Mouse (Mus musculus): Measurements from ENCODE around the gene Pif1. TPM values are rescaled to one million over a fixed set of nuclear protein-coding genes. Genes with fewer than 3 reads are reported as not detected.

Gene Pif1
- total RNA-seq, 2 experiments from 2014 or later, result not detected

DNA sequence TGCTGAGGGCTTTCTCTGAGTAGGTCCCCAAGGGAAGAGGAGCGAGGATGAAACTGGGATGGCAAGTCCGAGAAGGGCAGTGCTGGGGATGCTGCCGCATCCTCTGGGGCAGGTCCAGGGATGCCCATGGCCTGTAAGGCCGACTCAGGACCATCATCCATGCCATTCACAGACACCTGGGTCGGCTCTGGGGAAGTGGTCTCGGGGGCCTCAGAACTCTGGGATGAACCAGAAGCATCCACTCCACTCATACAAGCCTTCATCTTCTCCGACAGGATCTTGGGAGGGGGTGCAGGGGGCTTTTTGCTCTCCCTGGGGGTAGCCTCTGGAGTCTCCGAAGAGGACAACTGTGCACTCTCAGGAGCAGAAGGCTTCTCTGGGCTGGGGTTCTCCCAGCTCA, 30.6 kb upstream of the Pif1 start:
- no peak for DNase-seq (ENCODE audit: low spot score)
- intact Hi-C loops (cut with DNase I), result loop anchor here (2.0 kb wide), 1 partner anchor 20 kb away; no protein-coding TSS in a partner anchor

DNA sequence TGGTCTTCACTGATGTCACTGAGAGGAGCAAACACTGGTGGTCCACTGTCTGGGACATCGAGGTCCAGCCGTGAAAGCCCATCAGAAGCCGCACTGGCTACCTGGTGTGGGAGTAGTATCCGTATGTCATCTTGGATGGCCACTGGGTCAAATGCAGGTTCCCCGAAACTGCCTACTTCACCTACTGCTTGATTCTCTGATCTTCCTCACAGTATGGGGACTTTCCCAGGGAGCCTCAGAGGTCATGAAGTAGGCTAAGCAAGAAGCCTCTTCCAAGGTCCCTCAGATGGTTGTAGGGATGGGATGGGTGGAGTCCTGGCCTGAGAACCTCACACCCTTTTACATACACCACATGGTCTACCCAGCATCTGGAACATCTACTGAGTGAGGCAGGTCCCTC, 30.0 kb upstream of the Pif1 start:
- intact Hi-C loops (cut with DNase I), result loop anchor here (2.0 kb wide), 1 partner anchor 20 kb away; no protein-coding TSS in a partner anchor
- no peak for DNase-seq (ENCODE audit: low spot score)

DNA sequence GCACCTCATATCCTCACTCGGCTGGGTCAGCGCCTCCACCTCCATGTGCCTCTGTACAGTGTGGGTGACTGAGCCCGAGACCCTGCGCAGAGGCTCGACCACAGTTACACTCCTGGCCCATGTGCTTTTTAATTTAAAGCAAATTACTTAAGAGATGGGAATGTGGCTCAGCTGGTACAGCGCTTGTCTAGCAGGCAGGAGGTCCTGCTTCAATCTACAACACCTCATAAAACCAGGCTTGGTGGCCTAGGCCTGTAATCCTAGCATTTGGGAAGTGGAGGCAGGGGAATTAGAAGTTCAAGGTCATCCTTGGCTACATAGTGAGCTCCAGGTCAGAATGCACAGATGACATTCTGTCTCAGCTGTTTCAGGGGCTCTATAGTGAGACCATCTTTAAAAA, 28.2 kb upstream of the Pif1 start:
- DNase-seq (ENCODE audit: low spot score), result no peak
- intact Hi-C loops (cut with DNase I), result no loop called here

DNA sequence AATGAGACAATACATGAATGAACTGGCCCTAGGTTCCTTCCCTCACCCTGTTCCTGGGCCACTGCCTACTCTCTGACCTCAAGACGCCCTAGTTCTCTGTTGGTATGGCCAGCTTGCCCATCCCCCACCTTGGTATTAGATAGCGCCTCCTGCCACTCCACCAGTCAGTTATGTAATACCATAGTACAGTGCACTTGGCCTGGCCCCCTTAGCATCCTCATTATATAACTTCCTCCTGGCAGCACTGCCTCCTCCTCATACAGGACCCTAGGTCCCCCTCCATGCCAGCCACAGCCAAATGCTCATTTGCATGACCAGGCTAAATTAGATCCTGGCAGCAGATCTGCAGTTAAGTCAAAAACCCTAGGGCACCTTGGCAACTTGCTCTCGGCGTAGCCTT, 25.9 kb upstream of the Pif1 start:
- intact Hi-C loops (cut with DNase I), result no loop called here

DNA sequence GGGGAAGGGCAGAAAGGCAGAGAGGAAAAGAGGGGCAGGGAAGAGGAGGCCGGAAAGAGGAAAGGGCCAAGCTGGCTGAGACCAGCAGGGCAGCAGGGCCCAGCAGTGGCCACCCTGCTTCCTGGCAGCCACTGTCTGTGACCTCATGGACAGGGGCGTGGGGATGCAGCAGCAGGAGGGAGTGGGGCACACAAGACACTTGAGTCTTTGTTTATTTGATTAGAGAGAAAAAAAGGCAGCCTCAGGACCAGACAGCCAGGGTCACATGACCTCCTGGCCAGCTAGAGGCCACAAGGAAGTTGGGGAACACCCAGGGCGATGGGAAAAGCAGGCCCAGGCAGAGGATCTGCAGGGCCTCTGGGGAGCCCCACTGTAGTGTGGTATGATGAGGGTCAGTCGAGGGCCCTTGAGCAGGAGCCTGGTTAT, 24.9 kb upstream of the Pif1 start:
- intact Hi-C loops (cut with DNase I), result no loop called here
- DNase-seq (ENCODE audit: low spot score), result peak; percentile 81

More for the DNA sequence above, 25.9 kb upstream of the Pif1 start:
- peak; percentile 41 for DNase-seq (ENCODE audit: low spot score)

DNA sequence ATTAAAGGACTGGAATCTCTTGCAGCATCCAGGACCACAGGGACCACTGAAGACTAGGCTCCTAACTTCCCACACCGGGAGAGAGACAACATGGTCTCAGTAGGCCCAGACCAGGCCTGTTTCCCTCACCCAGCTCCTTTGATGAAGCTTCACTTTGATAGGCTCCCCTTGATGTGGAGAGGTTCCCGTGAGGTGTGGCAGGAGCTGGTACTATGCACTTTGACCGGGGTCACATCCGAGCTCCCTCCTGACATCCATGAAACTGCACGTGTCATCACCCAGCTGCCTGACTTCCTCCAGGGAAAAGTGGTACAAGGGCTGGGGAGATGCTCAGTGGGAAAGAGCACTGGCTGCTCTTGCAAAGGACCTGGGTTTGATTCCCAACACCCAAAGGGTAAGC, 23.9 kb upstream of the Pif1 start:
- intact Hi-C loops (cut with DNase I), result no loop called here
- DNase-seq (ENCODE audit: low spot score), result no peak

DNA sequence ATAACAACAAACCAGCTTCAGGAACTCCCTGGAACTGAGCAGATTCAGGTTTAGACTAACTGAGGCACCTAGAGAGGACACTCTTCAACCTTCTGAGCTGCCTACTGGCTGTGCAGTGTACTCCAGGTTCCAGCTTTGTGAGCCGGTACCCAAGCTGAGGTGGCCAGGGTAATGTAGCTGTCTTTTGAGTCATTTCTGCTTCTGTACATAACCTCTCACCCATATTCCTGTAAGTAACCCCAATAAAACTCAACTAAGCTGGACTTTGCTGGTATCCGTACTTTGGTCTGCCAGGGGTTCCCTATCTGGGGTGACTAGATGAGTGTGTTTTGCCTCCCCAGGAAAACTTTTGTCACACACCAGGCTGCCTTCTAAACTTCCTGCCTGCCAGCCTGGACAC, 22.3 kb upstream of the Pif1 start:
- intact Hi-C loops (cut with DNase I), result no loop called here
- no peak for DNase-seq (ENCODE audit: low spot score)

DNA sequence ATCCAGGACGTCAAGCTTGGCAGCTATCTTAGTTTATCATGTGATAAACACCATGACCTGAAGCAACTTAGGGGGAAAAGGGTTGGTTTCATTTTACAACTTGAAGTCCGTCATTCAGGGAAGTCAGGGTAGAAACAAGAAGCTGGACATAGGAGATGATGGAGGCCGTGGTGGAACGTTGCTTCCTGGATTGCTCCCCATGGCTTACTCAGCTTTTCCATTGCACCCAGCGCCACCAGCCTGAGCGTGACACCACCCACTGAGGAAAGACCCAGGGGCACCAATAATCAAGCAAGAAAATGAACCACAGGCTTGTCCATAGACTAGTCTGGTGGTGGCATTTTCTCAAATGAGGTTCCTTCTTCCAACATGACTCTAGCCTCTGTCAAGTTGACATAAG, 18.2 kb upstream of the Pif1 start:
- no peak for DNase-seq (ENCODE audit: low spot score)
- intact Hi-C loops (cut with DNase I), result no loop called here

DNA sequence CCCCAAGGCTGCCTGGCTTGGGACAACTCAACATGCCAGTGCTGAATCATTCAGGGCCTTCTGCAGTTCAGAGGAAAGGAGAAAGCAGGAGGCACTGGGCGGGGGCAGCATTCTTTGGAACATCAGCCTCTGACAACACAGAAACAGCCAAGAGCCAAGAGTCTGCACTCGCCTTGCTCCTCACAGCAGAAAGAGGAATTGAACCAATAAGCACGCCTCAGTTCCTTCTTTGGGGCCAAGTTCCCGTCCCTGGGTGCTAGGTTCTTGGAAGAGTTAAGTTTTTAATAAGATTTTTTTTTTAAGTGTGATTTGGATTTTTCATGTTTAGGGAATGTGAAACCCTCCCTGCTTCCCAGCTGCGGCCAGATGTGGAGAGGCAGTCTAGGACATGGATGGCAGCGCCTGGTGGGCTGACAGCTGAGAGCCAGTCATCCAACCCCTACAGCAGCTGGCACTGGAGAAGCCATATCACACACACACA, 17.4 kb upstream of the Pif1 start:
- peak; percentile 73 for DNase-seq (ENCODE audit: low spot score)
- intact Hi-C loops (cut with DNase I), result no loop called here

DNA sequence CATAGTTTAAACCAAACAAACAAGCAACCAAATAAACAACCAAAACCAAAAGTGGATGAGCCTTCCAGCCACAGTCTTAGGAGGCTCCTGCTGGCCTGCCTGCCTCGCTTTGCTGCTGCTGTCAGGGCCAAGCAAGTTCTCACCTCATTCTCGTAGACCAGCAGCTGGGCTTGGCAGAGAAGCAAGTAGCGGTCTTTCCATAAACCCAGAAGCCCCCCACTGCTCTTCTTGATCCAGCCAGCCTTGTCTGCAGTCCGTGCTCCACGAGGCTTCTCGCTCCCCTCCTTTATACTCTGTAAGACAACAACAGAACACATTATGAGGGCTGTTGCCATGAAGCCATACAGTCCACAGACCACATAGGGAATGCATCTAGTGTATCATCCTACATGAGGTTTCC, 14.1 kb upstream of the Pif1 start:
- DNase-seq (ENCODE audit: low spot score), result no peak
- intact Hi-C loops (cut with DNase I), result no loop called here

DNA sequence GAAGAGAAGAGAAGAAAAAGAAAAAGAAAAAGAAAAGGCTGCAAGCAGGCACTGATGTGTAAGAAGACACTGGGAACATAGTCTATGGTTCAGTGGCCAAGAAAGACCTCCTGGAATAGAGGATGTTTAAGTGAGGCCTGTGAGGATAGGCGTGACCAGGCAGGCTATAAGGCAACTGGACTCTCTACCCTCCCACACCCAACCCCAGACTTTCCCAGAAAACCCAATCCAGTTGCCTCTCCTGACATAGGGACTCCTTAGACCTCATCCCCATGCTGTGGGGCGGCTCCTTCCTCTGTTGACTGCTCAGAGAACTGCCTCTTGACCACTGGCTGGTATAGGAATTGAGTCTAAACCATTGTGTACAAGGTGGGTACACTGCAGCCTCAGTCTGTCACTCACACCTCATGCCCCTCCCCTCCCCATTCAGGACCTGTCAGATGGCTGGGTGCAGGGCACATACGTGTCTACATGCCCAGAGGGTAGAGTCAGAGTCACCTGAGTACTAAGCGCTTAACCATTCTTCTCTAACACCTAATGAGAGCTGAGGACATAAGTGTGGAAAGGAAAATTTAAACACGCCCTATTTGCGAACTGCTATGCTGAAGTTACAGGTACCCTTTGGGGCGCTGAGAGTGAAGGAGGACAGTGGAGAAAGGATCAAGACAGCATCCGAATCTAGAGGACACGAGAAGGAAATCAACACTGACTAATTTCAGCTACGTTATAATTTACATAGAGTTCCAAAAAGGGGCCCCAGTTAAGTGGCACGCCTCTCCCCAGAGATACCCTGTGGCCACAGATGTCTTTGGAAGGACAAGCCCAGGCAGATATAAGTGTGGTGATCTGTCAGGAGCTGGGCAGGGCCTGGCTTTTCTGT, 12.2 kb upstream of the Pif1 start:
- intact Hi-C loops (cut with DNase I), result loop anchor here (5.0 kb wide), 1 partner anchor 112 kb away; the partner anchor contains the start of gene Spg21
- no peak for DNase-seq (ENCODE audit: low spot score)

DNA sequence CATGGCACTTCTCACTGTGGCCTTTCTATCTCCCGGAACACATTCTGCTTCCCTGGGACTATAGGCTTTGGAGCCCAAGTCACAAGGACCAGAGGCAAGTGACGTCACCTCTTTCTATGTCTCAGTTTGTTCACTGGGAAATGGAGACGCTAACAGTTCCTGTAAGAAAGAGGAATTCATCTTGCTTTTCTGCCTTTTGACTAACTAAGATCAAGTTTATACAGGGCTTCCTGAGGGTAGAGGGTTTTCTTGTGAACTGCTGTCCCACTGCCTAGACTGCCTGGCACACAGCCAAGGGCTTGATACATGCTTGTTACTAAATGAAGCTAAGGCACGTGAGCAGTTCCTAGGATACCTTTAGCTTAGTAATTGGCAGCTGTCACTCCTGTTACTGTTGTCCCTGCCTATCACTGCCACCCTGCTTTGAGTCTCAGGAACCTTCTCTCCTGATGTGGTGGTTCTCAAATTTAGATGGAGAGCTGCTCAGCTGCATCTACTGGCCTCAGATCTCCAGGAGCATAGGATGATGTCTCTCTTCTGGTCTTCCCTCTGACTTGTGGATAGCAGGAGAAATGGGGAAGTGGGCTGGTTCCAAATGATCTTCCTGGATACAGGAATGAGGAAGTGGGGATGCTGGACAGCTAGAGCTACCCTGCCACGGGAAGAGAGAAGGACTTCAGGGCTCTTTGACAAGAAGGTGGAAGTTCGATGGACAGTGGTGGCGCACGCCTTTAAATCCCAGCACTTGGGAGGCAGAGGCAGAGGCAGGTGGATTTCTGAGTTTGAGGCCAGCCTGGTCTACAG, 11.4 kb upstream of the Pif1 start:
- DNase-seq (ENCODE audit: low spot score), result no peak
- intact Hi-C loops (cut with DNase I), result loop anchor here (2.0 to 5.0 kb wide), 2 partner anchors 19 to 113 kb away; partner anchors contain the start of gene Spg21

DNA sequence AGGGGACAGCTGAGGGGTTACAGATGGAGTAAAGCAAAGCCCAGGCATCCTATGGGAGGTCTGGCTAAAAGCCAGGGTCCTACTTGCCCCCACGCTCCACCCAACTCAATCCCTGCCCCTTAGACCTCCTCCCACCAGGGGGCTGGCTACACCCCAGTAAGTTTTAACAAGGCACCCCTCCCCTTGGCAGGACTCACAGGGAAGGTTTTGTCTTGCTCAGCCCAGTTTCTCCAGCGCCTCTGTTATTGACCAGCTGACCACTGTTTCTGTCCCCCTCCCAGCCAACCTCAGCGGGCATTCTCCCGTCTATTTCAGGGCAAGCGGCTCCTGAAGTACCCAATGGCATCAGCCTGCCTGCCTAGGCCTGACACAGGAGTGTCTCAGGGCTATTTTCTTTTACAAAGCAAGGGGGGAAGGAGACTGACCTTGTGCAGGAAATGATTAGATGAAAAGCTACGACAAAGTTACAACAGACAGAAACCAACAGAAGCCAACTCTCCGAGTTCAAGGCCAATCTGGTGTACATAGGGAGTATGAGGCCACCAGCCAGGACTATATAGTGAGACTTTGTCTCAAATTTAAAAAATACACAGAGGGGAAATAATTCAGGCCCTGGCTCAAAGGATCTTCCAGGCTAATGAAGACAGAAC, 10.0 kb upstream of the Pif1 start:
- peak; percentile 56 for DNase-seq (ENCODE audit: low spot score)
- intact Hi-C loops (cut with DNase I), result loop anchor here (2.0 to 5.0 kb wide), 2 partner anchors 20 to 115 kb away; partner anchors contain the start of gene Spg21

DNA sequence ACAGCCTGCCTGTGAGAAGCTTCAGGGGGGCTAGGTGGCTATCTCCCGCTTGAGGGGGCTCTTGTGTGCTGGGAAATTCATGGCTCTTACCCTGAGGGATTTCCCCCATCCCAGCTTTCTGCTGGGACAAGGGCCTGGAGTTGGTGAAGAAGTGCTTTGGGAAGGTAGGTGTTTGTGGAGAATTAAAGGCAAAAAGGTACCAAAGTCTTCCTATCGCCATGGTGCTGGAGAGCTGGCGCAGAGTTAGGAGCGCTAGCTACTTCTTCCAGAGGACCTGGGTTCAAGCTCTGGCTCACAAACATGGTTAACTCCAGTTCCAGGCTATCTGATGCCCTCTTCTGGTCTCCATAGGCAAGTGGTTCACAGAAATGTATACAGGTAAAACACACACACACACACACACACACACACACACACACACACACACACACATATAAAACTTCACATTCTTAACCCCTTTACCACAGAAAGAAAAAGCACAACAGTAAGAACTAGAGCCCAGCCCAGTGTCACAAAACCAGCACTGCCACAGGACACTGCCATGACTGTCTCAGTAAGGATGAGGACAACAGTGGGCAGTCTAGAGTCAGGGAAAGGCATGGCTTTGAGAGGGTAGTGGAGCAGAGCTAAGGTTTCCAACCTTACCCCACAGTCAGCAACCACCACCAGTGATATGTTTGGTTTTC, 9.3 kb upstream of the Pif1 start:
- intact Hi-C loops (cut with DNase I), result loop anchor here (2.0 to 5.0 kb wide), 2 partner anchors 21 to 115 kb away; partner anchors contain the start of gene Spg21
- DNase-seq (ENCODE audit: low spot score), result no peak

DNA sequence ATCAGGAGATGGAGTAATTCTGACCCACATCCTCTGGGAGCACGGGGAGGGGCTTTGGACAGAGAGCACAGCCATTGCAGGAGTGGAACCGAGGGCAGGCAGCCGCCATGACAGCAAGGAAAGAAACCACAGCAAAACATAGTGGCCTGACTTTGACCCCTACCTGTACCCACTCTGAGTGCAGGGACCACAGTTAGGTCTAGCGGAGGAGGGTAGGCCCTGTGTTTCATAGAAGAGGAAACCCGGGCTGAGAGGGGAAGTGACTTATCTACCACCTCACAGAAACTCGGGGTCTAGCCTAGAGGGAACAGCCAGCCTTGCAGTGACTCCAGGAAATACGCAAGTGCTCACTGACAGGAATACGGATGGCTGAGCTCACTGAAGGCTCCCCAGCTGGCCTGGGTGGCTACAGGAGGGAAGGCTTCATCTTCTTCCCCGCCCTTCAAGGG, 8.1 kb upstream of the Pif1 start:
- DNase-seq (ENCODE audit: low spot score), result peak; percentile 50
- intact Hi-C loops (cut with DNase I), result loop anchor here (5.0 kb wide), 1 partner anchor 117 kb away; the partner anchor contains the start of gene Spg21

DNA sequence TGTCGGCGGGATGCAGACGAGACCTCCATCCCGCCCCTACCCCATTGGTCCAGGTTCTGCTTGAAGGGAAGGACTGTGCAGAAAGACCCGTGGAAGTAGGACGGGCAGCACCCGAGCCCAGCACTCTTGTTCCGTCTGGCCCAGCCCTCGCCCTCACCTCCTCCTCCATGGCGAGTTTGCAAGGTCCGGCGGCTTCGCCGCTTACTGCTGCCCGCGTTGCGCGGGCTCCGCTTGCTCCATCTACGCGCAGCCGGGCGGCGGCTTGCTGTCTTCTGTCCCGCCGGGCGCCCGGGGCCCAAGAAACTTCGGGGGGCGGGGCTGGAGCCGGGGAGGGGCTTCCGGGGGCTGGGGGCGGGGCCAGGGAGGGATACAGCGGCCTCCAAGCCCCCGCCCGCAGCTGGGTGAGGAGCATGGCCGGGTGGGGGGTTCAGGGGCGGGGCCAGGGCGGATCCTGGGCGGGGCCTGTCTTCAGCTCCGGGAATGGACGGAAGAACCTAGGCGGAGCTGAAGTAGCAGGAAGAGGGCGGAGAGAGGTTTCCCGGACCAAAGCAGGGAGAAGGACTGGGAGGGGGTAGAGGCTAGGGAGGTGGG, 7.1 kb upstream of the Pif1 start, which contains the start of gene Plekho2:
TSS of gene Plekho2 (minus strand) at position 260 of the 591 bp plus-strand sequence.
- DNase-seq (ENCODE audit: low spot score), result peak; percentile 90
- intact Hi-C loops (cut with DNase I), result loop anchor here (5.0 to 10.0 kb wide), 2 partner anchors 118 to 145 kb away; partner anchors contain the start of genes Mtfmt and Spg21

DNA sequence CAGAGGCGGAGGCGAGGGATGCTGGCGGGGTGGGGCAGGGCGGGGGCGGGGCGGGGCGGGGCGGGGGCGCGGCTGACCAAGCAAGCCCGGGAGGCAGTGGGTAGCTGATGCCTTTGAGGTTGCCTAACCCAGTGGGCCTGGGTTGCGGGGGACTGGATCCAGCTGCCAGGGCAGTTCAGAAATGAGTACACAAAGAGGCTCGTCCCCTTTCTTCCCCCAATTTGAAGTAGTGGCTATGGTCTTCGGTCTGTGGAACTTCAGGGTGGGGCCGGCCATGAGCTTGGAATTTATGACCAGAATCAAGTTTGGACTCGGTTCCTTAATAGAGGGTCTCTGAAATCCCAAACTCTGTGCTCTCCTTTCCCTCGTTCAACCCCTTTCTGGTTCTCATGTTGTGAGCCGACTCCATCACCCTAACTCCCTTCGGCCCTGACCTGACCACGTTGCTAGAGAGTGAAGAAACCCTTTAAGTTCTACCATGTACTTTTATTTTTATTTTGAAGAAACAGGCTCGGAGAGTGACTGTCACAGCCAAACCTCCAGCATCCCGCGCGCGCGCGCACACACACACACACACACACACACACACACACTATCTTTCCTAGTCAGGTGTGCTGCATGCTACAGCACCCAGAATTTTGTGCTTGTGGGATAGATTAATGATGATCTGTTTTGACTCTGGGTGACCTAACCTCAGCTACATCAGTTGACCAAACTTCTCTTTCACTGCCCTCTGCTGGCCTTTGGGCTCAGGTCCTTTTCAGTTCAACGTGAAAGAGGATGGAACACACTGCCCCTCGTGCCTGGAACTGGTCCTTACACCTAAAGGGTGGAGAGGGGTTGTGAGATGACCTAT, 6.3 kb upstream of the Pif1 start:
- intact Hi-C loops (cut with DNase I), result loop anchor here (1.0 to 10.0 kb wide), 2 partner anchors 56 to 146 kb away; partner anchors contain the start of gene Mtfmt
- DNase-seq (ENCODE audit: low spot score), result peak; percentile 77

DNA sequence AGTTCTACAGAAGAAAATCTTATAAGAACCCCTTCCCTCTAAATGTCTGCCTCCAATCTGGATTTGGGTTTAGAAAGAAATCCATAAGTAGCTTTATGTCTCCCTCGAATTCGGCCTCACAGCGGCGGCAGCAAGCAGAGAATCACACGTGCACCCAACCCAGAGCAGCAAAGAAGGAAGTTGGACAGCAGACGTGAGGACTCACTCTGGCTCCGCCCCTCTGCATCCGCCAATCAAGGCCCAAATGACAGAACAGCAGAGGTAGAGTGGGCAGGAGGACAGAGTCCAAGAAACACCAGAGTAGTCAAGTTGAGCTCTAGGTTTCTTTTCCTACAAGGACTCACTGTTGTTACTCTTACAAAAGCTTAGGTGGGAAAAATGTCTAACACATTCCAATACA, 3.9 kb upstream of the Pif1 start:
- no peak for DNase-seq (ENCODE audit: low spot score)
- intact Hi-C loops (cut with DNase I), result loop anchor here (10.0 kb wide), 1 partner anchor 148 kb away; the partner anchor contains the start of gene Mtfmt
